Mouse (Mus musculus) embryonic fibroblast, embryonic 13.5 days (primary cell): Measurements from ENCODE around the gene Amz1.

Experiments used
- CTCF ChIP-seq: IDR thresholded peaks from 2 replicates; pipeline ENCODE4 v1.5.1; 2011; ENCODE audit warnings: mild to moderate bottlenecking, control low read depth, low read length, moderate library complexity, borderline replicate concordance; ENCODE audit not compliant: insufficient read depth
- POLR2A ChIP-seq: IDR thresholded peaks from 2 replicates; pipeline ENCODE4 v1.6.1; 2011; ENCODE audit warnings: low read depth, mild to moderate bottlenecking, control low read depth, low read length, moderate library complexity

DNA sequence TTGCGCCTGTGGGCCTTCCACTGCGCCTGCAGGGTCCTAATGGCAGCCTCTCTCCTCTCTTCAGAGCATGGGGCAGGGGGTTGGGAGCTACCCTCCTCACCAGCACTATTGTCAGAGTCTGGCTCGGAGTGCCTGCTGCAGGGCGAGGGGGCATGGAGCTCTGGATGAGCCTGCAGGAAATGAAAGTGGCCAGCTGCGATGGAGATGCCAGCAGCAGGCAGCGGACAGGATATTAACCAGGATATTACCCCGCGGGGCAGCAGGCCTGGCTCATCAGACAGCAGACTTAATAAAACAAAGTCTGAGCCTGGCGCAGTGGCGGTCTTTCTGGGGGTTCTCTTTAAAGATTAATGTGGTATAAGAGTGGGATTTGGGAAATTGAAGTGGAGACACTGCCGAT is 48.8 kb upstream of the Amz1 start:
- no peak for TF ChIP-seq CTCF
- no peak for TF ChIP-seq POLR2A
